Mouse (Mus musculus) liver, adult 2 months (tissue): ENCODE data around the gene Ggt6.

Source experiments
- CTCF ChIP-seq: fragments of 200-500 bp; IDR thresholded peaks from 2 replicates; pipeline ENCODE4 v1.5.1; 2011; ENCODE audit warnings: low read depth, low read length, control low read depth
- POLR2A ChIP-seq: fragments of 200-500 bp; IDR thresholded peaks from 2 replicates; pipeline ENCODE4 v1.6.1; 2011; ENCODE audit warnings: low read length, control low read depth; ENCODE audit not compliant: insufficient read depth; ENCODE audit errors: extremely low read depth

DNA sequence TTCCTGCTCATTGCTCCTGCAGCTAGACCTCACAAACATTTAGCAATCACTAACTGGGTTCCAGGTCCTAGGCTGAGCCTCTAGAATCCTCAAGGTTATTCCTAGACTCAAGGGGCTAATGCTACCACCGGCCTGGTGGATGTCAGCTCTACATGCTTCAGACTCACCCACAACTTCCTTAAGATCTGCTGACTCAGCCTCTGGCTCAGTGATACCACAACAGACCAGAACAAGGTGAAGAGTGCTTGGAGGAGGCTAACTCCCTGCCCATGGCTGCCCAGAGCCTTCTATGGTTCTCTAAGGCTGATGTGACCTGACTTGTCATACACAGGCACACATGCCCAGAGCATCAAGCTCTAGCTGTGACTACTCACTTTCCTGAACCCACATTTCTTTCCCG, 44.2 kb downstream of the Ggt6 start:
- TF ChIP-seq CTCF: no peak
- TF ChIP-seq POLR2A: no peak
